Mouse (Mus musculus) hindbrain, embryonic 15.5 days (tissue): ENCODE results near the gene Dmrt3. TPM values are rescaled to one million over a fixed set of nuclear protein-coding genes. Genes with fewer than 3 reads are reported as not detected.

Experiments used
- ATAC-seq: fragments of 200-750 bp; cut with Nextera tagmentation; 2 replicates; pipeline ENCODE4 v1.8.0; 2017; ENCODE audit warnings: low read depth, moderate number of reproducible peaks, moderate TSS enrichment; ENCODE audit not compliant: low FRiP score
- H3K27ac ChIP-seq: fragments of 300-500 bp; sonication (generic); replicated peaks from 2 replicates; pipeline ENCODE4 v1.5.1; 2015; ENCODE audit warnings: mild to moderate bottlenecking, inconsistent platforms
- H3K27me3 ChIP-seq: fragments of 300-500 bp; sonication (generic); 2 replicates; pipeline ENCODE4 v1.6.1; 2015; ENCODE audit warnings: control low read depth, inconsistent platforms
- H3K36me3 ChIP-seq: fragments of 300-500 bp; sonication (generic); 2 replicates; pipeline ENCODE4 v1.6.1; 2015; ENCODE audit warnings: control low read depth, inconsistent platforms
- H3K4me1 ChIP-seq: fragments of 300-500 bp; sonication (generic); replicated peaks from 2 replicates; pipeline ENCODE4 v1.6.1; 2015; ENCODE audit warnings: control low read depth, inconsistent platforms
- H3K4me2 ChIP-seq: fragments of 300-500 bp; sonication (generic); 2 replicates; pipeline ENCODE4 v1.6.1; 2015; ENCODE audit warnings: moderate library complexity, mild to moderate bottlenecking, inconsistent platforms
- H3K4me3 ChIP-seq: fragments of 300-500 bp; sonication (generic); 2 replicates; pipeline ENCODE4 v1.5.1; 2015; ENCODE audit warnings: mild to moderate bottlenecking, inconsistent platforms
- H3K9ac ChIP-seq: fragments of 300-500 bp; sonication (generic); 2 replicates; pipeline ENCODE4 v1.6.1; 2015; ENCODE audit warnings: inconsistent platforms
- H3K9me3 ChIP-seq: fragments of 300-500 bp; sonication (generic); 2 replicates; pipeline ENCODE4 v1.6.1; 2016; ENCODE audit warnings: control low read depth, inconsistent platforms
- WGBS: fragments of 180-500 bp; shearing (Covaris S2); methylation state at CpG from one replicate; pipeline ENCODE4 v1.1.7; 2015; 5-methylcytosine and 5-hydroxymethylcytosine counted together
- polyA plus RNA-seq: library from polyadenylated mRNA; unstranded; fragments of >200 nt; fragmentation: Nextera tagmentation; extraction: Ambion mirVana; gene quantifications from 2 replicates; pipeline ENCODE4 v1.2.1, GENCODE M21; 2015

The Dmrt3 gene
- polyA plus RNA-seq, 1 experiment from 2014 or later, result 0.49 TPM

DNA sequence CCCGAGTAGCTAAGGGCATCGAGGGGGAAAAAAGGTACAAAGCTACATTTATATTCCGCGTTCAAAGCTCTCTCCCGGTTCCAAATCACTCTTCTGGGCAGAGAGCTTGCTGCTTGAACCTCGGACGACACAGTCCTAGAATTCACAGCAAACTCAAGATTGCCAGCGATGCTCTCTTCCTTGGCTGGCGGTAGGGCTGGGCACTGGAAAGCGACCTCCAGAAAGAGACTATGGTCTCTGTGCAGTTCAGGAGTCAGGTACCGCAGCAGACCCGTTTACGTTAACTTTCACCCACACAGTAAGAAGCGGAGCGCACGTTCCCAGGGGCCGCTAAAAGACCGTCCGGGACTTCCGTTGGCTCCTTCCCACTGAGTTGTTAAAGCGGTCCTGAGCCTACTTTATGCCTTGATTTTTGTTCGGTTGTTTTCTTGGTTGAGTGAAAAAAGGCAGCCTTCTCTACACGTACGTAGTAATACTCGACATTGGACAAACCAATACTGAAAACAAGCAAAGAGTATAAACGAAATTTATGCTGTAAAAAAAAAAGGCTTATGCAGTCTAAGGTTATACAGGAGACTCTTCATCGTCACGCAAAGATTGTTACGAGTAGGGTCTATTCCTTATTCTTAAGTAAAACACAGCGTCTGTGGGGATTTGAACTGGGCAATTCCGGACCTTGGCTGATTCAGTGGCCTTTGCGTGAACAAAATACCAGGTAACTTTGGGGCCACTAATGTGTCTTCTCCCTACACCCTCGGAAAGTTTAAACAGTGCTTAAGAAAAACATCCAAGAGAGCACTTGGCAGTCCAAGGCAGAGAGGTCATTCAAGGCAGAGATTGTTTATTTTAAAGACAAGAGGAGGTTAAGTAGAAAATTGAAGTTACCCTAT lies 895 bp upstream of the Dmrt3 start:
- no peak overlapping the region for H3K4me2 ChIP-seq
- H3K27me3 ChIP-seq, result peaks cover 86% of the 10 kb centered on the region
- no peak overlapping the region for H3K9ac ChIP-seq
- H3K4me3 ChIP-seq, result no peak overlapping the region
- WGBS, result under 1% methylated on average over 33 of the region's 33 CpGs
- no peaks in the 10 kb centered on the region for H3K36me3 ChIP-seq
- H3K27ac ChIP-seq, result no peak overlapping the region
- no peaks in the 10 kb centered on the region for H3K9me3 ChIP-seq
- ATAC-seq, result no peak
- peaks cover 21% of the 10 kb centered on the region for H3K4me1 ChIP-seq

DNA sequence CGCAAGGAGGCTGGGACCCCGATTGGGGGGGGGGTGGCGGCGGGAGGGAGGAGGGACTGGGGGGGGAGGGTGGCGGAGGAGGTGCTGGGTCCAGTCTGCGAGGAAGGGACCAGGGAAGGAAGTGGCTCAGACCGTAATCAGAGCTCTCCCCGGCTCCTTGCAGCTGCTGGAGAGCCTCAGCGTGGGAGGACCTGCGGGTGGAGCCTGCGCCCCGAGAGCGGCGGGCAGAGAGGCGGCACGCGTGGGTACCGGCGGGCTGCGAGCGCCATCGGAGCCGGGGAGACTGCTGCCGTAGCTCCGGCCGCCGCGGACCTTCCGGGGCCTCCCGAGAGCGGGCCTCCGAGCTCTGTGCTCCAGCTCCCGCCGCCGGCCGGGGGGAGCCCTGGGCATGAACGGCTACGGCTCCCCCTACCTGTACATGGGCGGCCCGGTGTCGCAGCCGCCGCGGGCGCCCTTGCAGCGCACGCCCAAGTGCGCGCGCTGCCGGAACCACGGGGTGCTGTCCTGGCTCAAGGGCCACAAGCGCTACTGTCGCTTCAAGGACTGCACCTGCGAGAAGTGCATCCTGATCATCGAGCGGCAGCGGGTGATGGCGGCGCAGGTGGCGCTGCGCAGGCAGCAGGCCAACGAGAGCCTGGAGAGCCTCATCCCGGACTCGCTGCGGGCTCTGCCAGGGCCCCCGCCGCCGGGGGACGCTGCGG lies 460 bp downstream of the Dmrt3 start:
- Histone ChIP-seq H3K36me3 (no peaks in the 10 kb centered on the region), H3K9ac (no peak overlapping the region), H3K4me3 (peak overlapping the region; percentile 16), H3K9me3 (no peaks in the 10 kb centered on the region), H3K27ac (no peak overlapping the region), H3K4me1 (peaks cover 21% of the 10 kb centered on the region), H3K27me3 (peaks cover 87% of the 10 kb centered on the region), H3K4me2 (peak overlapping the region; percentile 48)
- WGBS, result 0% methylated on average over 67 of the region's 71 CpGs
- ATAC-seq, result no peak

DNA sequence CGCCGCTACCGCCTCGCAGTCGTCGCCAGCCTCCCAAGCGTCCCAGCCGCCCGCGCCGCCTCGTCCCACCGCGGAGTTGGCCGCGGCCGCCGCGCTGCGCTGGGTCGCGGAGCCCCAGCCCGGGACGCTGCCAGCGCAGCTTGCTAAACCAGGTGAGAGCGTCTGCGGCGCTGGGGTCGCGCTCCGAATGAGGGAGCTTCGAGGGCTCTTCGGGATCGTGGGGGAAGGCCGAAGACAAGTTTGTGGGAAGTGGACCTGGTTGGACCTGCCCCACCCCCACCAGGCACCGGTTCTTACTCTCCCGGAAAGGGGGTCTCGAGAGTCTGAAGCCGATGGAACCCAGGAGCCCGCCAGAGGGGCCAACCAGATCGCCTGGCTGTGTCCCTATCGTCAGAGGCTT lies 1.0 kb downstream of the Dmrt3 start:
- under 1% methylated on average over 42 of the region's 42 CpGs for WGBS
- Histone ChIP-seq H3K4me1 (peaks cover 16% of the 10 kb centered on the region), H3K36me3 (no peaks in the 10 kb centered on the region), H3K9me3 (no peaks in the 10 kb centered on the region), H3K27ac (no peak overlapping the region), H3K27me3 (peaks cover 87% of the 10 kb centered on the region), H3K4me2 (peak overlapping the region; percentile 48), H3K9ac (no peak overlapping the region), H3K4me3 (peak overlapping the region; percentile 16)
- no peak for ATAC-seq

DNA sequence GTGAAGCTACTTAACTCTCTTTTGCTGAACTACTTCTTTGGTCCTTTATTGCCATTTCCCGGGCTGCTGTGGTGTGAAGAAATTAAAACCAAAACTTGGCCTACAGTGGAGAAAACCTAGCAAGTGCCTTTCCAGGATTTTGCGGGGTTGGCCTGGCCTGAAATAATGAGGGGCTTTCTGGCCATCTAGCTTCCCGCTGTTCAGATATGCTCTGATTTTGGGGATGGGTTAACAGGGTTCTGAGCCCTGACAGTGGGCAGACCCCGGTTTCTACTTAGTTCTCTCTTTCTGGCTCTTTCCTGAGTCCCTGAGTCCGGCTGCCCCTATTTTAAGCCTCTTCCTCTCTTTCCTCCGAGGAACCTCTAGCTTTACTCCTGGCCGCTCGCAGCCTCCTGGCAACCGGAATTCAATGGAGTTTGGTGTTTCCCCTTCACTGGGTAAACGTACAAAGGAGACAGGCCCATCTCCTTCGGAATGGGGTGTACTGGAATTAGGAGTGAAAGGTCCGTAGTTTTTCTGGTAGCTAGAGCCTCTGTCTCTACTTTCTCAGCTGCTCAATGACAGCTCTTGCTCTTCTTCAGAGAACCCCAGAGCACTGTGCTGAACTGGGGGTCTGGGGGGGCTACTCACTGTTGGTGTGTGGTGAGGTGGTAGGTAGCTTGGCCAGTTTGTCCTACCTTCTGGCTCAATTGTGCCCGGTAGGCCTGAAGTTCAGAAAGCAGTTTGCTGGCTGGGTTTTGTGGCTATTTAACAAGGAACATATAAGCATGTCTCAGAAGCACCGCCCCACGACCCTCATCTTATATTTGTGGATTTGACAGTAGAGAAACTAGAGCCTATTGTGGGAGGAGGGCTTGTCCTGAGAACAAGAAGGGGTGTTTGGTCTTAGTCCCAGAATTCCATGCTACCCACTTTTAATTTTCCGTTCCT lies 2.0 kb downstream of the Dmrt3 start:
- H3K36me3 ChIP-seq, result no peaks in the 10 kb centered on the region
- WGBS, result 3% methylated on average over 16 of the region's 16 CpGs
- no peak for ATAC-seq
- H3K4me1 ChIP-seq, result peaks cover 15% of the 10 kb centered on the region
- H3K27ac ChIP-seq, result no peak overlapping the region
- no peak overlapping the region for H3K4me2 ChIP-seq
- no peaks in the 10 kb centered on the region for H3K9me3 ChIP-seq
- H3K27me3 ChIP-seq, result peaks cover 89% of the 10 kb centered on the region
- H3K9ac ChIP-seq, result no peak overlapping the region
- H3K4me3 ChIP-seq, result no peak overlapping the region

DNA sequence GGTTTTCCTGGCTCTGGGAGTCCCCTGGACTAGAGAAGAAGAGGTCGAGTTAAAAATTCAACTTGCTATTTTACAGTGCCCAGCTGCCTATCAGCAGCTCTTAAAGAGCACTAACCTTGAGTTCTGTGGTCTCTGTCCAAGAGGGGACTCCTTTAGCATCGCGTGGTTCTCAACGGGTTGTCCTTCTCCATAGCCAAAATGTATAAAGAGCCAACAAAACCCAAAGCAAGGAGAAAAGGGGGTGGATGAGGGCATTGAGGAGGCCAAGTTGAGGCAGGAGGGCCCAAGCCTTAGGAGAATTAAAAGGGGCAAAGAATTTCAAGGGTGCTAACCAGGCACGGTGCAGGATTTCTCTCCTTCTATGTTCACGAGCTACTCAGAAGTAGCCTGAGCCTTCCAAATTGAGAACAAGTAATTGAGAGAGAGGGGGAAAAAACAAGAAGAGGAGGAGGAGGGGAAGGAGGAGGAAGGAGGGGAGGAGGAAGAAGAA lies 2.8 kb downstream of the Dmrt3 start:
- H3K4me3 ChIP-seq, result no peak overlapping the region
- peaks cover 89% of the 10 kb centered on the region for H3K27me3 ChIP-seq
- no peak overlapping the region for H3K4me2 ChIP-seq
- H3K4me1 ChIP-seq, result peaks cover 15% of the 10 kb centered on the region
- no peak overlapping the region for H3K9ac ChIP-seq
- no peaks in the 10 kb centered on the region for H3K36me3 ChIP-seq
- no peaks in the 10 kb centered on the region for H3K9me3 ChIP-seq
- no peak for ATAC-seq
- WGBS, result 2% methylated on average over 6 of the region's 6 CpGs
- H3K27ac ChIP-seq, result no peak overlapping the region

DNA sequence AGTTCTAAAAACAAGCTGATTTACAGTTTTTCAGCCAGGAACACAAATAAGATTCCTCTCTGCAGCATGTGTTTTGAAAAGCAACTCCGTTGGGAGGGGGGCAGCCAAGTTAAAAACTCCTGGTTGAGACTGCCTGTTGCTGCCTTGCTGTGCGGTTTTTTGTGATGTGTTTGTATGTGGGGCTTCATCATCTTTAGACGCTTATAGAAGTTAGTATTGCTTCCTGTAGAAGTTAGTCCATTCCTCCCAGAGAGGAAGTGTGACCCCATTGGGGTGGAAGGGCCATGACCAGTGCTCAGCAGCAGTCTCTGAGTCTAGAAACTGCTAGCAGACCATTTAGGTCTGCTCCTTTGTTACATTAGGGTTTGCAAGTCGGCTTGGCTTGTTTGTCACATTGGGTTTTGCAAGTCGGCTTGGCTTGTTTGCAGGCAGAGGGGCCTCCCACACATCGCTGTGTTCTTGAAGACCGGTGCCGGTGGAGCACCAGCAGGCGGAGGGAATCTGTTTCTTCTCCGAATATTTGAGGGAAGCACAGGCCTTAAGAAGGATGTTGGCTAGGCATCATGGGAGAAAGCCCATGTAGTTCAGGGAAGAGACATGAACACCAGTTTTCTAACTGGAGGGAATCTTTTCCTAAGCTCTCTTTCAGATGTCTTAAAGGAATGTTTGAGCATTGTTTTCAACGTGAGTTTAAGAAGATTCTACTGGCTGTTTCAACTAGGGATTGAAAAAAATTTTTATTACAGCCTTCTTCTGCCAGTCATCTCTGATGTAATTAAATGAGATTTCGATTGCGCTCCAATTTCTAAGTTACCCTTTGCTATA lies 3.6 kb downstream of the Dmrt3 start:
- Histone ChIP-seq H3K4me1 (peaks cover 15% of the 10 kb centered on the region), H3K4me3 (no peak overlapping the region), H3K27me3 (peaks cover 89% of the 10 kb centered on the region), H3K4me2 (no peak overlapping the region), H3K9ac (no peak overlapping the region), H3K27ac (no peak overlapping the region), H3K9me3 (no peaks in the 10 kb centered on the region), H3K36me3 (no peaks in the 10 kb centered on the region)
- no peak for ATAC-seq
- WGBS, result 7% methylated on average over 13 of the region's 13 CpGs

DNA sequence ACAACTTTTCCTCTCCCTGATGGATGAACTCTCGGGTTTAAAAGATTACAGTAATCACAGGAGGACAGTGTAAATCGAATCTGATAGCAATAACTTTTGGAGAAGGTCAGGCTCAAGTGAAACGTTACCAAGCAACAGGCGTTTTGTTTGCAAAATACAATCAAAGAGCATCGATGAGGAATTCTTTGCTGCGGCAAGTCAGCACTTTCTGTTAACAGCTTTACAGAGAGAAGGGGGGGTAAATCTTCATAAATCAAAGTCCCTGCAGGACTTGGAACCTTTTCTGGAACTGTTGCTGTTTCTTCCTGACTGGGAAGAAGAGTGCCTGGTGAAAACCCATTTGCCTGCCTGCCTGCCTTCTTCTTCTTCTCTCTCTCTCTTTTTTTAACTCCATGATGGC lies 5.8 kb downstream of the Dmrt3 start:
- Histone ChIP-seq H3K36me3 (no peaks in the 10 kb centered on the region), H3K27me3 (peaks cover 97% of the 10 kb centered on the region), H3K4me2 (no peak overlapping the region), H3K27ac (no peak overlapping the region), H3K4me1 (peaks cover 4% of the 10 kb centered on the region), H3K9me3 (no peaks in the 10 kb centered on the region), H3K4me3 (no peak overlapping the region), H3K9ac (no peak overlapping the region)
- 24% methylated on average over 6 of the region's 6 CpGs for WGBS
- no peak for ATAC-seq

DNA sequence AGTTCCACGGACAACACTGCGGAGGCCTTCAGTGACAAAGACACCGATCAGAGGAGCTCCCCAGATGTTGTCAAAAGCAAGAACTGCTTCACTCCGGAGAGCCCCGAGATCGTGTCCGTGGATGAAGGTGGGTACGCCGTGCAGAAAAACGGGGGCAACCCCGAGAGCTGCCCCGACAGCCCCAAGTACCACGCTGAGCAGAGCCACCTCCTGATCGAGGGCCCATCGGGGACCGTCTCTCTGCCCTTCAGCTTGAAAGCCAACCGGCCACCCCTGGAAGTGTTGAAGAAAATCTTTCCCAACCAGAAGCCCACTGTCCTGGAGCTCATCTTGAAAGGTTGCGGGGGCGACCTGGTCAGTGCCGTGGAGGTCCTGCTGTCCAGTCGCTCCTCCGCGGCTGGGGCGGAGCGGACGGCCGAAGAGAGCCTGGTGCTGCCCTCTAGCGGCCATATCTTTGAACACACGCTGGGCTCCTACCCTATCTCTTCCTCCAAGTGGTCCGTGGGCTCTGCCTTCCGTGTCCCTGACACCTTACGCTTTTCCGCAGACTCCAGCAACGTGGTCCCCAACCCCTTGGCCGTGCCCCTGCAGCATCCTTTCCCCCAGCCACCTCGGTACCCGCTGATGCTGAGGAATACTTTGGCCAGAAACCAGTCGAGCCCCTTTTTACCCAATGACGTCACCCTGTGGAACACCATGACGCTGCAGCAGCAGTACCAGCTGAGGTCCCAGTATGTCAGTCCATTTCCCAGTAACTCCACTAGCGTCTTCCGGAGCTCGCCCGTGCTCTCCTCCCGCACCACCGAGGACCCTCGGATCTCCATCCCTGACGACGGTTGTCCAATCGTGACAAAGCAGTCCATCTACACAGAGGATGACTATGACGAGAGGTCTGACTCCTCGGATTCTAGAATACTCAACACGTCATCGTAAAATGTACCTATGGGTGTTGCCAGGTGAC lies 12.5 kb downstream of the Dmrt3 start:
- H3K27me3 ChIP-seq, result peaks cover 88% of the 10 kb centered on the region
- H3K9me3 ChIP-seq, result no peaks in the 10 kb centered on the region
- H3K4me2 ChIP-seq, result peak overlapping the region; percentile 50
- H3K4me3 ChIP-seq, result peak overlapping the region; percentile 24
- H3K36me3 ChIP-seq, result no peaks in the 10 kb centered on the region
- ATAC-seq, result peak; percentile 65; the same call in 1 of the 2 replicates
- WGBS, result 29% methylated on average over 54 of the region's 54 CpGs
- no peak overlapping the region for H3K9ac ChIP-seq
- H3K27ac ChIP-seq, result no peak overlapping the region
- peaks cover 6% of the 10 kb centered on the region; the same call in 1 of the 2 replicates for H3K4me1 ChIP-seq

DNA sequence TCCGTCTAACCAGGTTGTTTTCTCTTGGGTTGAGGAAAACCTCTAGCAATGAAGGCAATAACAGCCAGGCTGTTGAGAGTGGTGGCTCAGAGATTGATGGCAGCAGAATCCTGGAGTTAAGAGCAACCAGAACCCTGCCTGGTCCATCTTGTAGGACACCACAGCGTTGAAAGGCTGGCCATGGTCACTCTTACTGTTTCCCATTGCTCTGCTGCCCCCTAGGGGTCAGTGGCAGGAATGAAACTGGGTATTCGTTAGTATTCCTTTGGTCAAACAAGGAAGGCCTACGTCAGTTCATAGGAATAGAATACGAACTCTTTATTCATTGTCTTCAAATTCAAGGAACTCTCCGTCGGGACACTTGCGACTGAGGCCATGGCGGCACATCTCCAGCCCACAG lies 18.4 kb downstream of the Dmrt3 start:
- Histone ChIP-seq H3K4me1 (no peaks in the 10 kb centered on the region), H3K27ac (no peak overlapping the region), H3K36me3 (no peaks in the 10 kb centered on the region), H3K9ac (no peak overlapping the region), H3K27me3 (peaks cover 38% of the 10 kb centered on the region), H3K9me3 (no peaks in the 10 kb centered on the region), H3K4me2 (no peak overlapping the region), H3K4me3 (no peak overlapping the region)
- WGBS, result 12% methylated on average over 9 of the region's 9 CpGs
- no peak for ATAC-seq

DNA sequence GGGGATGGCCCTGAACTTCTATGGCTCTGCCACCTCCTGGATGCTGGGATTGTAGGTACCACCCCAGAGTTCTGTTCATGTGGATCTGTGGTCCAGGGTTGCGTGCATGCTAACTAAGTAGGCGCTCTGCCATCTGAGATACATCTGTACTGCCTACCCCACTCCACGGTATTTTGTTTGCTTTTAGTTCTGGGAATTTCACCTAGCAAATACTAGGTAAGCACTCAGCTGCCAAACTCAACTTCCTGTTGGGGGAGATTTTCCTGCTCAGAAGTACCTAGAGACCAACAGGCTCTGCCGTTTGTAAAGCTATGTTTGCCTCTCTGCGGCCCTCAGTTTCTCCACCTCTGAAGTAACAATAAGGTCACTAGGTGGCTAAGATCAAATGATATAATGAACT lies 25.0 kb downstream of the Dmrt3 start:
- Histone ChIP-seq H3K4me3 (no peak overlapping the region), H3K27me3 (0 out of 2 replicates have a peak, but pooled peaks cover 2% of the 10 kb centered on the region), H3K4me1 (0 out of 2 replicates have a peak, but pooled peaks cover 3% of the 10 kb centered on the region), H3K4me2 (peak overlapping the region; percentile 64; the same call in 1 of the 2 replicates), H3K9ac (no peak overlapping the region), H3K9me3 (no peaks in the 10 kb centered on the region), H3K27ac (no peak overlapping the region), H3K36me3 (no peaks in the 10 kb centered on the region)
- WGBS, result 91% methylated on average over 5 of the region's 5 CpGs
- no peak for ATAC-seq
